Mouse (Mus musculus) liver, postnatal 0 days (tissue): ENCODE results near the gene Skil.
"Not testable (repeated sequence)": the region's sequence is repeated elsewhere in the genome, so short reads cannot be mapped to it uniquely, and the experiment has no call there.

Experiments
- CTCF ChIP-seq: sonication (generic); IDR thresholded peaks from 2 replicates; pipeline ENCODE4 v1.5.1; 2016; ENCODE audit warnings: antibody characterized with exemption, low read depth
- EP300 ChIP-seq: IDR thresholded peaks from 2 replicates; pipeline ENCODE4 v1.6.1; 2016; ENCODE audit warnings: antibody characterized with exemption, low read depth, mild to moderate bottlenecking

GRCm38 (mm10) chr3:31145222-31145621 is 50.4 kb downstream of the Skil start:
- TF ChIP-seq CTCF, EP300: not testable (repeated sequence)
